Mouse (Mus musculus) kidney, postnatal 36 days (tissue): ENCODE measurements around the gene Serinc5.

Experiments
- DNase-seq, 2 experiments: peaks; one replicate each; pipeline ENCODE4 v3.0.0; 2021 to 2022; ENCODE audit warnings: mixed read lengths in 2 of 2

Serinc5 gene

GRCm38 (mm10) chr13:92615201-92615600 is 4.3 kb downstream of the Serinc5 start:
- DNase-seq = no peak

DNA sequence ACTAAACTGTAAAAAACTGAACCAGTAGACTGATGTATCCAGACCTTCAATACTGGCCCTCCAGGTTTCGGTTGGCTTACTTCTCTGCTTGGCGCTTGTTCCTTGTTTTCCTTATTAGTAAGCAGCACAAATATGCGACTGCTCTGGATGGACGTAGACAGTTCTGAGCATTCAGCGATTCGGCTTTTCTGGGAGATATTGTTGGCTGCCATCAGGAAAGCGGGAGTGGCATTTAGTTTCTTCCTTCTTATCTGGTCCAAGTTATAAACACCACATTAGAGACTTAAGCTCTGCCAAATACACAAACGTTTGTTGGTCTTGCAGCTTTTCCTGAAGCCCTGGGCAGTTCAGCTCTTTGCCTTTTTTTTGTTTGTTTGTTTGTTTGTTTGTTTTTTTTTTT is 5.6 kb downstream of the Serinc5 start:
- no peak for DNase-seq

DNA sequence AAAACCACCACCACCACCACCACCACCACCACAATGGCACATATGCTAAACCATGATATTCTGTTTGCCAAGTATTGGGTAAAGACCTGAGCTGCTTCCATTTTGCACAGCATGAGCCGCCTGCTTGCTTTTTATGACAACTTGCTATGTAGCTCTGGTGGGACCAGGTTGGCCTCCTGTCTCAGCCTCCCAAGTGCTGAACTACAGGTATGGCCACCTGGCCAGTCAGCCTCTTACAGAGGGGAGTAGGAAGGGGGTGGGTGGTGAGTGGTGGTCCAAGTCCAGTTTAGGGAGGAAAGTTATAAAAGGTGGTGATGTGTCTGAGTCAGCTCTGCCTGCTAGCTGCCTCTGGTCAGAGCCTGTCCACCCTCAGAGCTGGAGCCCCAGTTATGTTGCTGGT is 15.3 kb downstream of the Serinc5 start:
- no peak for DNase-seq

DNA sequence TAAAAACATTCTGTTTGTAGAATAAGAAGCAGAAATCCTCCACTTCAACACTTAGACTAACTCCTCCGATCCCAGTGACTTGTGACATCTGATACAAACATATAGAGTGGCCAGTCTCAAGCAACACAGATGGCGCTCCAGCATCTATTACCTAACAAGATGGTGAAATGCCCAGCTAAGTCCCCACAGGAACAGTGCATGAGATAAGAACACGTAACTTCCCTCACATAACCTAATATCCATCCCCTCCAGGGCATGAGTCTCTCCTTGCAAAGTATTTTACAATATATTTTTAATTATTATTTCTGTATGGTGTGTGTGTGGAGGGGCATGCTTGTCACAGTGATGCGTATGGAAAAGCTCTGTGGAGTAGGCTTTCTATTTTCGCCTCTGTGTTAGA is 15.8 kb downstream of the Serinc5 start:
- DNase-seq = no peak

- no peak for DNase-seq
Measured at GRCm38 (mm10) chr13:92629509-92629908, 18.6 kb downstream of the Serinc5 start.

GRCm38 (mm10) chr13:92631450-92631849 is 20.6 kb downstream of the Serinc5 start:
- no peak for DNase-seq

DNA sequence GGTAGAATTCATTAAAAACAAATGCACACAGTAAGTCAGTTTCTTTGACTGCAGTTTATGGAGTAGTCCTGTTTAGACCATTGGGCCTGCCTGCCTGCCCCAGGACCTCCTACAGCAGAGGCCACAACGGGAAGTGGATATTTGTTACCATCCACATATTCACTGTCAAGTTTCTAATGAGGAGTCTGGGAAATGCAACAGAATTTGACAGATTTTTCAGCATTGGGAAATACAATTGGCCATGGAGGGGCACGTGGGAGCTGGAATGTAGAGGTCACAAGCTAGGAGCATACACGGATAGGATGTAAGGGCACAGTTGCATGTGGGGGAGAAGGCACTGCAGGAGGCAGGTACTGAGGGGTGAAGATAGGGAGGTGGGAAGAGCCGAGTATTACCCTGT is 21.7 kb downstream of the Serinc5 start:
- no peak for DNase-seq

GRCm38 (mm10) chr13:92635040-92635439 is 24.1 kb downstream of the Serinc5 start:
- peak; percentile 12 to 24 for DNase-seq

DNA sequence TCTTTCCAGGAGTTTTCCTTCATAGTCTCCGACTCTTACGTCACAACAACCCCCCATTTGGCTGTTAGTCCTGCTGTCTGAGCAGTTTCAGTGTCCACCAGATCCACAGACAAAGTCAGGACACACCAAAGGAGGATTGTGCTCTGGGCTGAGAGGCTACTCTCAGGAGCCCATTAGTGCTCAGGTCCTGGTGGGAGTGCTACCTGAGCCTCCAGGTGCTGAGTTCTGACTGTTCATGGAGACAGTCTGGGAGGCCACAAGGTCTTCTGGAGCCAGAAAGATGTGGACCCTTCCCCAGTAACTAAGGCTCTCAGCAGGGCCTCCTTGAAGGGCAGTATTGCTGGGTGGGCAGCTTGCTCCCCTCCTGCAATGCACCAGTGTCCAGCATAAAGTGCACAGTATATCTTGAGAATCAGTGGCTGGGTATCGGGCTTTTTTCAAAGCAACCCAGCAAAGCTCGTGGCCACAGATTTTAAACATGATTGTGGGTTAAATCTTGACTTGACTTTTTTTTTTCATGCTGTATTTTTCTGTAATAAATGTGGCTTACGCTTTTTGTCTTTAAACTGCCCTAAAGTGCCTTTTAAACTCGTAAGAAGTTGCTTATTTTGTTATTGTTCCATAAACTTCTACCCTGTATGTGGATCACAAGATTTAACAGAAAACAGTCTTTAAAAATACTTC is 25.5 kb downstream of the Serinc5 start:
- no peak for DNase-seq

DNA sequence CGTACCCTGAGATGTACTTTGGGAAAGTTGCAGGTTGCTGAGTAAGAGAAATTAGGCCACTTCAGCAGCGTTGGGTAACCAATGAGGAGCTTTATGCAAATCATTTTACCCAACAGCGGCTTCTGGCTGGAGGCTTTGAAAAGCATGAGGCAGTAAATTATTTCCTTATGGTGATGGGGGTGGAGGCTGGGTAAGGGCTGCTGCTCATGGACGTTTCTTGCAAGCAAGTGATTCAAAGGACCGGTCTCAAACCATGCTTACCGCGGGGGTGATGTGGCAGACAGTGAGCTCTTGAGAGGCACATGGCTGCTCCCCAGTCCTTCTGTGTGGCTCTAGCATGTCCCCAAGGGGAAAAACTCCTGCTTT is 26.0 kb downstream of the Serinc5 start:
- peak; percentile 69 to 89 for DNase-seq

DNA sequence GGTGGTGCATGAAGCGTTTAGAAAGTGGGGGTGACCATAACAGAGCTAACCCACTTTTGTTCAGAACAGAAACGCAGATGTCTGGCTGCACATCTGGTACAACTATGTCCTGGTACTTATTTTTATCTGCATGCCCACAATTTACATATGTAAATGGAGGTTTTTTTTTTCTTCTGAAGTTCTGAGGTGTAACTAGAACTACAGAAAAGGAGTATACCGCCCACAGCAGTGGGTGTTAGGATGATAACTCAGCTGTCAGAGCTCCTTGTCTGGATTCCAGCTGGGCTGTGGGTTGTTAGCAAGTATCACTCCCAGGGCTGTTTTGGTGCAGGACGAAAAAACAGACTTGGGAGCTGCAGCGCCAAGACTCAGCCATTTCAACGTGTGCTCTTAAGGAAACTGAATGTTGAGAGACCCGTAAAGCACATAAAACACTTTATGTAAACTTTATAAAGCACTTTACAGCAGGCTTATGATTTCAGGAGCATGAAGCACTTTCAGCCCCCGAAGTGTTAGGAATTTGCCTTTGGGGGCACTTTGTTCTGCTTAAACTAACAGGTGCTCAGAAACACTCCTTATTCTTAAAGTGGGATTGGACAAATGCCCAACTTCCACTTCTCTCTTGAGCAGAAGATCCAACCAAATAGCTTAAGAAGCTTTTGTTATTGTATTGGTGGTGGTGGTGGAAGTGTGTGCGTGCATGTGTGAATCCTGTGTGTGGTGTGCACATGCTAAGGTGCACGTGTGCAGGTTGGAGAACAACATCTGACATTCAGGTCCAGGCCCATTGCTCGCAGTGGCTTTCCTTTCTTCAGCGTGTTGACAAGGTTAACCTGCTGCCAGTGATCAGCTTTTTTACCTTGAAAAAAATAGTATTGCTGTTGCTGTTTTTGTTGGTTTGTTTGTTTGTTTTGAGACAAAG is 28.5 kb downstream of the Serinc5 start:
- no peak for DNase-seq

DNA sequence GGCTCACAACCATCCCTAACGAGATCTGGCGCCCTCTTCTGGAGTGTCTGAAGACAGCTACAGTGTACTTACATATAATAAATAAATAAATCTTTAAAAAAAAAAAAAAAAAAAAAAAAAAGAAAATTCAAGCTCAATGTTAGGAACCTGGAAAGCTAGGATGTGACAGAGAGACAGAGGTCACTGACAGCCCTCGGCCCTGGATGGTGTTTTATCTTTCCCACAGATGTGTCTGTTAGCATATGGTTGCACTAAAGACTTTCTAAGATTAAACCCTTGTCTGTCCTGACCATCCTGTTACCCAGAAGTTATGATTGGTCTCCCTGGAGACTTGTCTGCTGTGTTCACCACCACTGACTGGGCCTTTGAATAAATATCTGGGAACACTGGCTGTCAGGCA is 33.3 kb downstream of the Serinc5 start:
- no peak for DNase-seq

DNA sequence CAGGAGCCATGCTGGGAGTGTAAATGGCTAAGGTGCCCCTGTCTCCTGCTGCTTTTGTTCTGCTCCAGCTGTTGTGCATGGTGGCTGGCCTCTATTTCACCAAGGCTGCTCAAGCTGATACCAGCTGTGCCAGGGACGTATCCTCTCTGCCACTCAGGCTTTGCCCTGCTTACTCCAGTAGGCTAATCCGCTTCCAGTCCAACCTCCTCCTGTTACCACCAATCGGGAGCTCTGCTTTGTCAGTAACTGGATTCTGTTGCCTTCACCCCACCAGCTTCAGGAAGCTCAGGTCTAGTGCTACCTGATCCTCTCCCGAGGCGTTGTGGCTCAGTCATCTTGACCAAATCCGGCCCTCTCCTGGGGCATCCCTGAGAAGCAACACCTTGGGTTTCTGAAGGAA is 33.9 kb downstream of the Serinc5 start:
- no peak for DNase-seq

GRCm38 (mm10) chr13:92647695-92648094 is 36.8 kb downstream of the Serinc5 start:
- DNase-seq = no peak

DNA sequence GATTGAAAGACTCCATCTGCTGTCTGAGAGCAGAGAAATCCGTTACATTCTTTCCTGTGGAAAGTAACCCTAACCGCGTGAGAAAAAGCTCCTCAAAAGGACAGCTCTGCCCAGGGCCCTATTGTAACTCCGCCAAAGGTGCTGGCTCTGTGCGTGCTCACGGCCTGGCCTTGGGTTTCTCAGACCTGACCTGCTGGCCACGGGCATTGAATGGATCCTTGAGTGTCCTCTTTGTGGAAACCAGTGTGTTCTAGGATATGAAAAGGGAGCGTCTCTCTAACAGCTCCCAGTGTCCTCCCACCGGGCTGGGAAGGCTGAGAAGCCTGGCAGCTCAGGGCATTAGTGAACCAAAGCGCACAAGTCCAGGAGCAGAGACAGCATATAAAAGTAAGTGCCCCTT is 38.2 kb downstream of the Serinc5 start:
- DNase-seq = no peak

GRCm38 (mm10) chr13:92650956-92651355 is 40.1 kb downstream of the Serinc5 start:
- no peak for DNase-seq

- no peak for DNase-seq
Measured at GRCm38 (mm10) chr13:92652498-92652897, 41.6 kb downstream of the Serinc5 start.

DNA sequence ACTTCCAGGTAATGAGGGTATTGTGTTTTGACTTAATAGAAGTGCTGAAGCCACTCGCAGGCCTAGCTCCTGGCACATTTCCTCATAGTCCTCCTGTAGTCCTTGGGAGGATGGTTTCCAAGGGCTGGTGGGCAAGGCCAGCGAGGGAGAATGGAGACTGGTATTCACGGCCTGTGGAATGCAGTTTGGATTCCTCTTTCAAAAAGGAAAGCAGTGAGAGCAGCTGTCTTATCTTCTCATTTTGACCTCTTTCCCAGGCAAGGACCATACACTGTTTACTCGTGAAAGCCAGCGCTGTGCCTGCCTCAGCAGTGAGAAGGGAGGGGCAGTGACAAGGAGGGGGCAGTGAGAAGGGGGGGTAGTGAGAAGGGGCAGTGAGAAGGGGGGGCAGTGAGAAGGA is 42.4 kb downstream of the Serinc5 start:
- DNase-seq = no peak

DNA sequence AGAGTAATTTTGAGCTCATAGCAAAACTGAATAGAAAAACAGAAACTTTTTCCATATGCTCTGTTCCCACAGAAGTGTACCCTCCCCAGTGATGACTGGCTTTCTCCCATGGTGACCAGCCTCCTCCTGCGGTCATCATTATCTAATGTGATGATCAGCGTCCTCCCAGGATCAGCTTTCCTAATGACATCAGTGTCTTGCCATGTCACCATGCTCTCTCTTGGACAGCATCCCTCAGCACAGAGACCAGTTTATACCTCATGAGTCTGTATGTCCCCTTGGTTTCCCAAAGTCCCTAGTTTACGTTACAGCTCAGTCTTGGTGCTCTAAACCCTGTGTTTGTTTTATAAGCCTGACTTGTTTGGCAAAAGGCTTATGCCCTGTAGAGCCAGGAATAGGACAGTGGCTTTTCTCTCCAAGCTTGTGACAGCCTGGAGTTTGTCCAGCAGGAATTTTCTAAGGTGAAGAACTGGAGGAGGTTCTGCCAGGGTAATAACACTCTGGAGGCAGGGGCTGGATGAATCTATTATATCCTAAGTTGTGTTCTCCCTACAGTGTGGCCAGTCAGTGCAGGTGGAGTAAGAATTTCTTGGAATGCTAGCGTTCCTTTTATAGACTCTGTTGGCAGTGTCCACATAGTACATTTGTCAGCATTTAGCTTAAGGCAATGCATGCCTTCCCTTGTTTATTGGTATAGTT is 46.1 kb downstream of the Serinc5 start:
- DNase-seq = no peak

DNA sequence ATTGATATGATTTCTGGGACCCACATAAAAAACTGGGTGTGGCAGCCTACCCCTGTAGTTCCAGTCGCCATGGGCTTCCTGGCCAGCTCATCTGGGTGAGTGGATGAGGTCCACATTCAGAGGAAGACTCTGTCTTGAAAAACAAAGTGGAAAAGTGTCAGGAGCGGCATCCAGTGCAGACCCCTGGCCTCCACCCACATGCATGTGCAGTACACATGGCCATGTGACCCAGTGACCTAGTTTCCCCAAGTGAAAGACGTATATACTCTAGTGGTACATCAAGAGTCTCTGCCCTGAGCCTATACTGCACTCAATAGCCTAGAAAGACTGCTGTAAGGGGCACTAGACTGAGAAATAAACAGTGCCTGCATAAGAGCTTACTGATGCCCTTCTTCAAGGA is 48.7 kb downstream of the Serinc5 start:
- DNase-seq = no peak

GRCm38 (mm10) chr13:92662555-92663286 is 51.8 kb downstream of the Serinc5 start:
- peak in 1 of 2 experiments; percentile 9 for DNase-seq

DNA sequence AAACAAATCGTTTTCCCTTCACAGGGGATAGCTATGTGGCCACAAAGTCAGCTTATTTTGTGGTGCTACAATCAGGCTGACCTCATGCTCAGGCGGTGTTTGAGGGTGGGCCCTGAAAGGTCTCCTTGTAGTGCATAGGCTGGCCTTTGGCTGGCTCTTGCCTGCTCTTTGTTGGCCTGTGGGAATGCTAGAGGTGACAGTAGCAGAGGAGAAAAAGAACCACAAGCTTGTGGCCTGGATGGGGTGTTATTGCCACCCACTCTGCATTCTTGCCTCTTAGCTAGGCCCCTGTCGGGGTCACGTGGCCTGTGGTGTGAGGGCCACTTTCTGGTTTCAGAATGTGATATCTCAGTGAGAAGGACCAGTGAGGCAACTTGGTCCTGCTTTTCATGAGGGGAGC is 54.1 kb downstream of the Serinc5 start:
- no peak for DNase-seq
